ENCODE assay signal across 21 mouse cellular contexts in genomic region chr3:141540749-141541148, GRCm38 (mm10).
"Had no signal": no experiment of that assay in that cellular context is flagged by ENCODE, and none has a peak within 500 bp of the region (broad histone marks: within the 10 kb centered on the region; RNA-seq: fewer than 3 reads in every experiment).

No protein-coding gene starts in this region.

- H3K4me1 ChIP-seq: limb, embryonic 15.5 days; megakaryocyte, embryonic 14.5 days; midbrain, embryonic 10.5 days; midbrain, embryonic 13.5 days had no signal

- H3K4me3 ChIP-seq: kidney, embryonic 15.5 days; limb, embryonic 12.5 days; limb, embryonic 15.5 days; megakaryocyte, embryonic 14.5 days; midbrain, embryonic 10.5 days; midbrain, embryonic 13.5 days; myocyte had no signal

- H3K36me3 ChIP-seq: kidney, embryonic 15.5 days; limb, embryonic 12.5 days; limb, embryonic 15.5 days; midbrain, embryonic 10.5 days; midbrain, embryonic 13.5 days had no signal

- DNase-seq: kidney, adult 11 months; kidney, adult 8-10 months; kidney, postnatal 10 days; kidney, postnatal 36 days; left cerebral cortex, postnatal 4 days; liver, postnatal 0 days; lung, embryonic 14.5 days; thymus, adult 2 months; thymus, postnatal 14 days; thymus, postnatal 4 days had no signal

- H3K27ac ChIP-seq: kidney, embryonic 15.5 days; limb, embryonic 12.5 days; limb, embryonic 15.5 days; liver, embryonic 14.5 days; midbrain, embryonic 10.5 days; midbrain, embryonic 13.5 days had no signal

- H3K9ac ChIP-seq: kidney, embryonic 15.5 days; limb, embryonic 12.5 days; limb, embryonic 15.5 days; liver, embryonic 14.5 days; liver, postnatal 0 days; lung, embryonic 14.5 days; midbrain, embryonic 13.5 days had no signal

- H3K9me3 ChIP-seq: limb, embryonic 15.5 days; midbrain, embryonic 10.5 days; midbrain, embryonic 13.5 days had no signal

- H3K27me3 ChIP-seq: kidney, embryonic 15.5 days; limb, embryonic 12.5 days; limb, embryonic 15.5 days; megakaryocyte, embryonic 14.5 days; midbrain, embryonic 13.5 days had no signal

- H3K4me2 ChIP-seq: kidney, embryonic 15.5 days; limb, embryonic 12.5 days; limb, embryonic 15.5 days; liver, embryonic 11.5 days; lung, embryonic 14.5 days; midbrain, embryonic 13.5 days had no signal

- ATAC-seq: liver, postnatal 0 days; lung, postnatal 0 days; midbrain, embryonic 13.5 days; midbrain, embryonic 16.5 days had no signal
